Mouse (Mus musculus) forebrain, embryonic 11.5 days (tissue): ENCODE measurements around the gene Bcl6. TPM values are rescaled to one million over a fixed set of nuclear protein-coding genes. Genes with fewer than 3 reads are reported as not detected.

Experiments
- ATAC-seq: fragments of 200-750 bp; cut with Nextera tagmentation; replicated peaks from 2 replicates; pipeline ENCODE4 v1.8.0; 2017; ENCODE audit warnings: moderate TSS enrichment; ENCODE audit not compliant: low FRiP score
- DNase-seq: peaks from one replicate; pipeline ENCODE4 v3.0.0-alpha.2; 2017; ENCODE audit warnings: low spot score
- H3K27ac ChIP-seq: fragments of 300-500 bp; sonication (generic); 2 replicates; pipeline ENCODE4 v1.5.1; 2014; ENCODE audit warnings: low read depth, low read length
- H3K27me3 ChIP-seq: fragments of 300-500 bp; sonication (generic); 2 replicates; pipeline ENCODE4 v1.6.1; 2014; ENCODE audit warnings: mild to moderate bottlenecking, low read length, mixed read lengths; ENCODE audit not compliant: control insufficient read depth, insufficient read depth
- H3K36me3 ChIP-seq: fragments of 300-500 bp; sonication (generic); 2 replicates; pipeline ENCODE4 v1.6.1; 2014; ENCODE audit warnings: mild to moderate bottlenecking, low read length, moderate library complexity, mixed read lengths; ENCODE audit not compliant: control insufficient read depth, insufficient read depth
- H3K4me1 ChIP-seq: fragments of 300-500 bp; sonication (generic); replicated peaks from 2 replicates; pipeline ENCODE4 v1.6.1; 2014; ENCODE audit warnings: low read length, mixed read lengths; ENCODE audit not compliant: control insufficient read depth, insufficient read depth
- H3K4me2 ChIP-seq: fragments of 300-500 bp; sonication (generic); 2 replicates; pipeline ENCODE4 v1.6.1; 2014; ENCODE audit warnings: low read depth, mild to moderate bottlenecking, low read length, moderate library complexity, mixed read lengths; ENCODE audit not compliant: severe bottlenecking
- H3K4me3 ChIP-seq: fragments of 300-500 bp; sonication (generic); 2 replicates; pipeline ENCODE4 v1.5.1; 2014; ENCODE audit warnings: low read depth, low read length
- H3K9ac ChIP-seq: fragments of 300-500 bp; sonication (generic); 2 replicates; pipeline ENCODE4 v1.6.1; 2014; ENCODE audit warnings: low read length
- H3K9me3 ChIP-seq: fragments of 300-500 bp; sonication (generic); 2 replicates; pipeline ENCODE4 v1.6.1; 2016; ENCODE audit warnings: low read length, mixed read lengths; ENCODE audit not compliant: control insufficient read depth
- WGBS: fragments of 180-500 bp; shearing (Covaris S2); extraction: QIAGEN DNeasy Blood & Tissue Kit; methylation state at CpG from one replicate; pipeline ENCODE4 v1.1.7; 2014; 5-methylcytosine and 5-hydroxymethylcytosine counted together
- polyA plus RNA-seq: library from polyadenylated mRNA; unstranded; fragments of >200 nt; fragmentation: Nextera tagmentation; extraction: Ambion mirVana; gene quantifications from 2 replicates; pipeline ENCODE4 v1.2.1, GENCODE M21; 2014

The Bcl6 gene
- polyA plus RNA-seq, 1 experiment from 2014 or later: 0.24 TPM

GRCm38 (mm10) chr16:23972901-23973300 lies 15.8 kb downstream of the Bcl6 start:
- no peak overlapping the region for H3K4me3 ChIP-seq
- no peaks in the 10 kb centered on the region for H3K36me3 ChIP-seq
- ATAC-seq (no peak), DNase-seq (no peak)
- no peak overlapping the region for H3K4me2 ChIP-seq
- H3K4me1 ChIP-seq: no peaks in the 10 kb centered on the region; the same call in 1 of the 2 replicates
- H3K9ac ChIP-seq: no peak overlapping the region
- 78% methylated on average over 11 of the region's 11 CpGs for WGBS
- H3K27me3 ChIP-seq: no peaks in the 10 kb centered on the region
- no peak overlapping the region for H3K27ac ChIP-seq
- H3K9me3 ChIP-seq: no peaks in the 10 kb centered on the region

- no peak overlapping the region for H3K27ac ChIP-seq
- no peaks in the 10 kb centered on the region for H3K36me3 ChIP-seq
- H3K27me3 ChIP-seq: no peaks in the 10 kb centered on the region
- H3K4me2 ChIP-seq: no peak overlapping the region
- H3K4me1 ChIP-seq: no peaks in the 10 kb centered on the region; the same call in 1 of the 2 replicates
- no peak for DNase-seq
- 80% methylated on average over 20 of the region's 20 CpGs for WGBS
- no peaks in the 10 kb centered on the region for H3K9me3 ChIP-seq
- no peak overlapping the region for H3K9ac ChIP-seq
- no peak for ATAC-seq
- H3K4me3 ChIP-seq: no peak overlapping the region
These were observed 16.4 kb downstream of the Bcl6 start for GRCm38 (mm10) chr16:23972126-23972740.

- Histone ChIP-seq H3K9me3 (no peaks in the 10 kb centered on the region), H3K9ac (no peak overlapping the region), H3K4me1 (no peaks in the 10 kb centered on the region; the same call in 1 of the 2 replicates), H3K27me3 (no peaks in the 10 kb centered on the region), H3K27ac (no peak overlapping the region), H3K4me2 (no peak overlapping the region), H3K36me3 (no peaks in the 10 kb centered on the region), H3K4me3 (no peak overlapping the region)
- 84% methylated on average over 14 of the region's 14 CpGs for WGBS
- DNase-seq (no peak), ATAC-seq (no peak)
These were observed 18.7 kb downstream of the Bcl6 start for GRCm38 (mm10) chr16:23969919-23970318.

- no peak for ATAC-seq
- H3K36me3 ChIP-seq: no peaks in the 10 kb centered on the region
- DNase-seq: no peak
- H3K9ac ChIP-seq: no peak overlapping the region
- H3K4me1 ChIP-seq: no peaks in the 10 kb centered on the region; the same call in 1 of the 2 replicates
- no peaks in the 10 kb centered on the region for H3K9me3 ChIP-seq
- no peaks in the 10 kb centered on the region for H3K27me3 ChIP-seq
- WGBS: 74% methylated on average over 4 of the region's 4 CpGs
- H3K27ac ChIP-seq: no peak overlapping the region
- no peak overlapping the region for H3K4me3 ChIP-seq
- H3K4me2 ChIP-seq: no peak overlapping the region
These were observed 19.8 kb downstream of the Bcl6 start for GRCm38 (mm10) chr16:23968888-23969287.

- ATAC-seq (no peak), DNase-seq (no peak)
- Histone ChIP-seq H3K27me3 (no peaks in the 10 kb centered on the region), H3K4me2 (no peak overlapping the region), H3K27ac (no peak overlapping the region), H3K4me1 (no peaks in the 10 kb centered on the region; the same call in 1 of the 2 replicates), H3K9ac (no peak overlapping the region), H3K4me3 (no peak overlapping the region), H3K9me3 (no peaks in the 10 kb centered on the region), H3K36me3 (no peaks in the 10 kb centered on the region)
- 78% methylated on average over 7 of the region's 7 CpGs for WGBS
These were observed 21.4 kb downstream of the Bcl6 start for GRCm38 (mm10) chr16:23967301-23967700.

- no peak overlapping the region for H3K27ac ChIP-seq
- no peak for DNase-seq
- no peak for ATAC-seq
- H3K4me1 ChIP-seq: no peaks in the 10 kb centered on the region; the same call in 1 of the 2 replicates
- H3K27me3 ChIP-seq: no peaks in the 10 kb centered on the region
- no peak overlapping the region for H3K4me3 ChIP-seq
- no peaks in the 10 kb centered on the region for H3K9me3 ChIP-seq
- H3K4me2 ChIP-seq: no peak overlapping the region
- no peaks in the 10 kb centered on the region for H3K36me3 ChIP-seq
- 94% methylated on average over 14 of the region's 14 CpGs for WGBS
- H3K9ac ChIP-seq: no peak overlapping the region
These were observed 22.6 kb downstream of the Bcl6 start for GRCm38 (mm10) chr16:23966066-23966465.

- H3K27me3 ChIP-seq: no peaks in the 10 kb centered on the region
- ATAC-seq: no peak
These were observed 23.8 kb downstream of the Bcl6 start for GRCm38 (mm10) chr16:23964706-23965367.

GRCm38 (mm10) chr16:23963896-23964668 lies 24.6 kb downstream of the Bcl6 start:
- no peak for DNase-seq
- no peaks in the 10 kb centered on the region for H3K27me3 ChIP-seq
- no peak overlapping the region for H3K4me2 ChIP-seq
- H3K4me1 ChIP-seq: no peaks in the 10 kb centered on the region; the same call in 1 of the 2 replicates
- WGBS: 79% methylated on average over 22 of the region's 22 CpGs
- no peak for ATAC-seq
- H3K4me3 ChIP-seq: no peak overlapping the region
- no peaks in the 10 kb centered on the region for H3K9me3 ChIP-seq
- H3K27ac ChIP-seq: no peak overlapping the region
- H3K9ac ChIP-seq: no peak overlapping the region
- H3K36me3 ChIP-seq: no peaks in the 10 kb centered on the region

More at GRCm38 (mm10) chr16:23964706-23965367, 23.8 kb downstream of the Bcl6 start:
- DNase-seq: no peak
- no peaks in the 10 kb centered on the region; the same call in 1 of the 2 replicates for H3K4me1 ChIP-seq
- no peak overlapping the region for H3K4me3 ChIP-seq
- no peaks in the 10 kb centered on the region for H3K9me3 ChIP-seq
- 82% methylated on average over 14 of the region's 14 CpGs for WGBS
- no peak overlapping the region for H3K9ac ChIP-seq
- H3K36me3 ChIP-seq: no peaks in the 10 kb centered on the region
- no peak overlapping the region for H3K4me2 ChIP-seq
- H3K27ac ChIP-seq: no peak overlapping the region
